Mouse (Mus musculus): ENCODE results near the gene Ube2q1.

GRCm38 (mm10) chr3:89773740-89774211 lies 360 bp downstream of the Ube2q1 start:
- TF ChIP-seq MYOG (IDR thresholded peaks at IDR 0.05; ENCODE audit: control insufficient read depth, extremely low read depth, insufficient read length) (no peak), CTCF (IDR thresholded peaks at IDR 0.05; ENCODE audit: control insufficient read depth, insufficient read depth, insufficient read length) (no peak), USF1 (IDR thresholded peaks at IDR 0.05; ENCODE audit: low read depth) (no peak), MAX (IDR thresholded peaks at IDR 0.05) (no peak), CEBPB (IDR thresholded peaks at IDR 0.05; ENCODE audit: low read depth) (no peak), FOSL1 (IDR thresholded peaks at IDR 0.05; ENCODE audit: insufficient read depth, low read length, poor library complexity, severe bottlenecking) (no peak), MYOD1 (IDR thresholded peaks at IDR 0.05; ENCODE audit: control insufficient read depth, insufficient read length, low read depth) (no peak)
